Mouse (Mus musculus): Measurements from ENCODE around the gene Psme2b. TPM values are rescaled to one million over a fixed set of nuclear protein-coding genes. Genes with fewer than 3 reads are reported as not detected.
"Not testable (repeated sequence)": the region's sequence is repeated elsewhere in the genome, so short reads cannot be mapped to it uniquely, and the experiment has no call there.

Gene Psme2b
- total RNA-seq, 4 experiments from 2014 or later, result 0.48 to 1.1 (median 1.1) TPM; not detected in 1

DNA sequence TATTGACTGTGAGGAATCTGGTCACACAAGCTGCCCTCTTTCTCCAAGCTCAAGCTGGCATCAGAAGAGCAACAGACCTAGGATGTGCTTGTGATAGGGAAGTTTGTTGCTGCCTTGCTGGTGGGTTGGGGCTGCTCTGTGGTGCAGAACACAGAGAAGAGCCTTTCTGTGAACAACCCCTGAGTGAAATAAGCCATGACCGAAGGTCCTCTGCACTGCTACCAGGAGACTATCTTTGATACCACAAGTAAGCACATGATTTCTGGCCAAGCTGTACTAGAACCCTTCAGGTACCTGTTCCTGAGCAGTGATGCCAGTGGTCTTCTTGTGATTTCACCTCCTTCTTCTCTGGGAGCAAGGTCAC, 44.4 kb downstream of the Psme2b start:
- not testable (repeated sequence) for DNase-seq (ENCODE audit: low spot score in 2 of 2)

DNA sequence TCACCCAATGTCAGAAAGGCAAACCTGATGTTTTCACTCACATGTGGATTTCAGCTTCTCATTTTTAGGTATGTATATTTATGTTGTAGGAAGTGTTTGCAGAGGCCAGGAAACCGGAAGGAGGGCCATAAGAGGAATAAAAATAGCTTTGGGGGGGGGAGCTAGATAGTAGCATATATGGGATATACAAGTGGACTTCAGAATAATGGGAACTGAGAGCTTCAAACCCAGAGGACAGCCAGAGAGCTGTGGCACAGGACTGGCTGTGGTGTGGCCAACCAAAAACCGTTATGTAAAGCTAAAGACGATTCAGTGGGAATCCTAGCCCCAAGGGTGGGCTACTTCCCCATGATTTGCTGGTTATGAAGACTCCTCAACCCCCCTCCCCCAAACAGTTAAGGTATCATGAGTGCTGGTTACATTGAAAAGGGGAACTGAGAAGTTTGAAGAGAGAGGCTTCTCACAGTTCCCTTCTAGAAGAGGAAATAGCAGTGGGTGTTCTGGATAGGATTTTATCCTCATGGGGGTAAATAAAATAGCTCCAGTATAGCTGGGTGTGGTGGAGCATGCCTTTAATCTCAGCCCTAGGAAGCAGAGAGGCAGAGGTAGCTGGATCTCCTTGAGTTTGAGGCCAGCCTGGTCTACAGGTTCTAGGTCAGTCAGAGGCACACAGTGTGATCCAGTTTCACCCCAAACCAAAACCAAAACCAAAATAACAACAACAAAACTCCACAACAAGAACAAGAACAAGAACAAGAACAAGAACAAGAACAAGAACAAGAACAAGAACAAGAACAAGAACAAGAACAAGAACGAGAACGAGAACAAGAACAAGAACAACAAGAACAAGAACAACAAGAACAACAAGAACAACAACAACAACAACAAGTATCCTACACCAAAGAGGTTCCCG, 45.1 kb downstream of the Psme2b start:
- DNase-seq (ENCODE audit: low spot score in 2 of 2), result not testable (repeated sequence)

DNA sequence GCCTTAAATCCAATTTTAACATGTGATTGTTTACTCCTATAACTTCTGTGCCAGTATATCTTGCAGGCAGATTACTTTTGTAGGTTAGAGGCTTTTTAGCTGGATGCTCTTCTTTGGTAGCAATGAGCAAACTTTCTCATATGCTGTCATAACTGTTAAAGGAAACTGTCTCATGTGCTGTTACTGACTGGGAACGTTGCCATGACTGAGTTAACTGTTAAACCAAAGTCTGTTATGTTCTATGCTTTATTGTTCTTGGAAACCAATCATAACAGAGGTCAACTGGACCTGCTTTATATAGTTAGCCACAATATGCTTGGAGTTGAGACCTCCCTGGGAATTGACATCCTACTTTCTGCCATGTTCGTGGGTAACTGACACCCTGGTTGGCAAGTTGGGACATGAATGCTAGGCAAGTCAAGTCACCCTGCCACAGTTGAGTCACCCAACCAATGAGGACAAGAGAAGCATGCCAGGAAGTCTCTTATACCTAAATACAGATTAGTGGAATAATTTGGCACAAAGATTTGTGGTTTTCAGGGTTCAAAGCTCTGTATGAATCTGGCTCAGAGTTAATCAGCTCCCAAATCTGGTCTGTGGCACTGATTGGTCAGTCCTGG, 47.1 kb downstream of the Psme2b start:
- DNase-seq (ENCODE audit: low spot score in 2 of 2), result no peak

Other genes with a start within 250 kb of the Psme2b start
- gene Rack1, start 145.9 kb downstream of the Psme2b start, total RNA-seq (2022), result 100 to 1,000 TPM; 411 to 495 (median 459) TPM
- gene Trim41, start 128.8 kb downstream of the Psme2b start, total RNA-seq (2022), result 10 to 100 TPM; 13.7 to 25.0 (median 20.8) TPM
- gene Trim7, start 120.0 kb downstream of the Psme2b start, total RNA-seq (2022), result 10 to 100 TPM; 25.5 to 30.8 (median 29.7) TPM
- 1 to 10 TPM; 1.4 to 3.1 (median 1.8) TPM for gene Gm12184, start 119.5 kb downstream of the Psme2b start, total RNA-seq (2022)
- gene Irgm1, start 74.5 kb downstream of the Psme2b start, total RNA-seq (2022), result 10 to 100 TPM; 12.0 to 13.7 (median 12.9) TPM
- gene Gm5431, start 44.0 kb downstream of the Psme2b start, total RNA-seq (2022), result under 1 TPM in 3 of 4 experiments, not detected in 1; 0.13 to 0.21 (median 0.17) TPM
- not detected for gene Olfr56, start 32.7 kb upstream of the Psme2b start, total RNA-seq (2022)
- under 1 TPM; 0.49 to 0.94 (median 0.67) TPM for gene 9930111J21Rik1, start 33.2 kb upstream of the Psme2b start, total RNA-seq (2022)
- under 1 TPM; 0.15 to 0.51 (median 0.20) TPM for gene Gm12185, start 46.0 kb upstream of the Psme2b start, total RNA-seq (2022)
- gene Tgtp1, start 48.0 kb upstream of the Psme2b start, total RNA-seq (2022), result 1 to 10 TPM in 1 of 4 experiments, under 1 TPM in 3; 0.68 to 1.2 (median 0.76) TPM
- gene 9930111J21Rik2, start 105.1 kb upstream of the Psme2b start, total RNA-seq (2022), result 1 to 10 TPM in 2 of 4 experiments, under 1 TPM in 2; 0.70 to 1.2 (median 1.0) TPM
- gene Tgtp2, start 118.0 kb upstream of the Psme2b start, total RNA-seq (2022), result under 1 TPM in 3 of 4 experiments, not detected in 1; 0.29 to 0.53 (median 0.43) TPM
- gene Ifi47, start 130.4 kb upstream of the Psme2b start, total RNA-seq (2022), result 1 to 10 TPM in 2 of 4 experiments, under 1 TPM in 2; 0.58 to 1.1 (median 0.89) TPM
- gene Olfr1396, start 168.7 kb upstream of the Psme2b start, total RNA-seq (2022), result not detected
- not detected for gene Olfr1395, start 196.1 kb upstream of the Psme2b start, total RNA-seq (2022)
- not detected for gene Olfr1394, start 208.2 kb upstream of the Psme2b start, total RNA-seq (2022)
- 1 to 10 TPM in 3 of 4 experiments, under 1 TPM in 1; 0.96 to 2.6 (median 2.0) TPM for gene Btnl9, start 241.0 kb upstream of the Psme2b start, total RNA-seq (2022)